Mouse (Mus musculus): ENCODE results near the gene Coq10a. TPM values are rescaled to one million over a fixed set of nuclear protein-coding genes. Genes with fewer than 3 reads are reported as not detected.

Coq10a gene
- total and polyA plus RNA-seq, 3 experiments = 332 to 391 (median 356) TPM

GRCm38 (mm10) chr10:128380565-128380964 lies 11.8 kb upstream of the Coq10a start:
- WGBS = 82% methylated on average over 5 of the region's 5 CpGs

GRCm38 (mm10) chr10:128379260-128379659 lies 10.5 kb upstream of the Coq10a start:
- WGBS = 70% methylated on average over 7 of the region's 7 CpGs
- peak in 1 of 2 experiments; percentile 57 for DNase-seq
- Histone ChIP-seq H3K27ac (no peak overlapping the region; the same call in 1 of the 2 replicates), H3K4me1 (ENCODE audit: control insufficient read depth, insufficient read depth, low read length) (peaks cover 10% of the 10 kb centered on the region), H3K79me2 (replicated peaks; ENCODE audit: control insufficient read depth, insufficient read depth, low read length) (no peaks in the 10 kb centered on the region), H3K27me3 (ENCODE audit: control insufficient read depth, insufficient read depth, low read length) (no peaks in the 10 kb centered on the region), H3K9ac (ENCODE audit: low read depth, low read length) (no peak overlapping the region; the same call in 1 of the 2 replicates), H3K36me3 (ENCODE audit: control insufficient read depth, insufficient read depth, low read length) (peaks cover 6% of the 10 kb centered on the region; the same call in 1 of the 2 replicates), H3K4me3 (no peak overlapping the region)
- TF ChIP-seq POLR2A (IDR thresholded peaks at IDR 0.05; ENCODE audit: insufficient read depth, low read depth, low read length) (no peak), CTCF (IDR thresholded peaks at IDR 0.05) (no peak)
- intact Hi-C loops (cut with DNase I) = loop anchor here (2.0 to 5.0 kb wide), 2 partner anchors 30 to 42 kb away; partner anchors contain the start of gene Cs

More at GRCm38 (mm10) chr10:128380565-128380964, 11.8 kb upstream of the Coq10a start:
- no peak overlapping the region for H3K9ac ChIP-seq (ENCODE audit: low read depth, low read length)
- no peak for DNase-seq
- intact Hi-C loops (cut with DNase I) = no loop called here
- H3K27me3 ChIP-seq (ENCODE audit: control insufficient read depth, insufficient read depth, low read length) = no peaks in the 10 kb centered on the region
- H3K4me1 ChIP-seq (ENCODE audit: control insufficient read depth, insufficient read depth, low read length) = peaks cover 10% of the 10 kb centered on the region
- H3K4me3 ChIP-seq = no peak overlapping the region
- H3K27ac ChIP-seq = no peak overlapping the region
- H3K36me3 ChIP-seq (ENCODE audit: control insufficient read depth, insufficient read depth, low read length) = peaks cover 6% of the 10 kb centered on the region; the same call in 1 of the 2 replicates
- no peaks in the 10 kb centered on the region for H3K79me2 ChIP-seq (replicated peaks; ENCODE audit: control insufficient read depth, insufficient read depth, low read length)
- TF ChIP-seq POLR2A (IDR thresholded peaks at IDR 0.05; ENCODE audit: insufficient read depth, low read depth, low read length) (no peak), CTCF (IDR thresholded peaks at IDR 0.05) (no peak), EP300 (IDR thresholded peaks at IDR 0.05; ENCODE audit: insufficient read depth, low read depth, low read length) (no peak)

GRCm38 (mm10) chr10:128378462-128378861 lies 9.7 kb upstream of the Coq10a start:
- Histone ChIP-seq H3K4me1 (ENCODE audit: control insufficient read depth, insufficient read depth, low read length) (peaks cover 10% of the 10 kb centered on the region), H3K79me2 (replicated peaks; ENCODE audit: control insufficient read depth, insufficient read depth, low read length) (no peaks in the 10 kb centered on the region), H3K4me3 (no peak overlapping the region), H3K27ac (peak overlapping the region; percentile 13), H3K9ac (ENCODE audit: low read depth, low read length) (peak overlapping the region; percentile 42), H3K27me3 (ENCODE audit: control insufficient read depth, insufficient read depth, low read length) (no peaks in the 10 kb centered on the region), H3K36me3 (ENCODE audit: control insufficient read depth, insufficient read depth, low read length) (peaks cover 6% of the 10 kb centered on the region; the same call in 1 of the 2 replicates)
- TF ChIP-seq POLR2A (IDR thresholded peaks at IDR 0.05; ENCODE audit: insufficient read depth, low read depth, low read length) (no peak), CTCF (IDR thresholded peaks at IDR 0.05) (no peak), EP300 (IDR thresholded peaks at IDR 0.05; ENCODE audit: insufficient read depth, low read depth, low read length) (no peak)
- DNase-seq = peak in 1 of 2 experiments; percentile 43
- 44% methylated on average over 3 of the region's 3 CpGs for WGBS
- intact Hi-C loops (cut with DNase I) = loop anchor here (2.0 to 5.0 kb wide), 2 partner anchors 30 to 41 kb away; partner anchors contain the start of gene Cs

- WGBS = 60% methylated on average over 14 of the region's 14 CpGs
These were observed 9.2 kb upstream of the Coq10a start for GRCm38 (mm10) chr10:128377940-128378448.

GRCm38 (mm10) chr10:128377222-128377939 lies 8.6 kb upstream of the Coq10a start:
- Histone ChIP-seq H3K27ac (peak overlapping the region; percentile 90), H3K79me2 (replicated peaks; ENCODE audit: control insufficient read depth, insufficient read depth, low read length) (no peaks in the 10 kb centered on the region), H3K4me3 (peak overlapping the region; percentile 89), H3K36me3 (ENCODE audit: control insufficient read depth, insufficient read depth, low read length) (peaks cover 6% of the 10 kb centered on the region; the same call in 1 of the 2 replicates), H3K9ac (ENCODE audit: low read depth, low read length) (peak overlapping the region; percentile 98), H3K27me3 (ENCODE audit: control insufficient read depth, insufficient read depth, low read length) (no peaks in the 10 kb centered on the region), H3K4me1 (ENCODE audit: control insufficient read depth, insufficient read depth, low read length) (peaks cover 12% of the 10 kb centered on the region)
- intact Hi-C loops (cut with DNase I) = loop anchor here (2.0 to 5.0 kb wide), 2 partner anchors 40 to 81 kb away; partner anchors contain the start of genes Cs and Smarcc2
- TF ChIP-seq POLR2A (IDR thresholded peaks at IDR 0.05; ENCODE audit: insufficient read depth, low read depth, low read length) (no peak), CTCF (IDR thresholded peaks at IDR 0.05) (no peak), EP300 (IDR thresholded peaks at IDR 0.05; ENCODE audit: insufficient read depth, low read depth, low read length) (no peak)
- no peak for DNase-seq
- under 1% methylated on average over 46 of the region's 47 CpGs for WGBS

More at GRCm38 (mm10) chr10:128377940-128378448, 9.2 kb upstream of the Coq10a start:
- Histone ChIP-seq H3K79me2 (replicated peaks; ENCODE audit: control insufficient read depth, insufficient read depth, low read length) (no peaks in the 10 kb centered on the region), H3K36me3 (ENCODE audit: control insufficient read depth, insufficient read depth, low read length) (peaks cover 6% of the 10 kb centered on the region; the same call in 1 of the 2 replicates), H3K4me3 (peak overlapping the region; percentile 89), H3K27ac (peak overlapping the region; percentile 90; the same call in 1 of the 2 replicates), H3K27me3 (ENCODE audit: control insufficient read depth, insufficient read depth, low read length) (no peaks in the 10 kb centered on the region), H3K4me1 (ENCODE audit: control insufficient read depth, insufficient read depth, low read length) (peaks cover 11% of the 10 kb centered on the region), H3K9ac (ENCODE audit: low read depth, low read length) (peak overlapping the region; percentile 98)
- TF ChIP-seq CTCF (IDR thresholded peaks at IDR 0.05) = no peak
- TF ChIP-seq POLR2A (IDR thresholded peaks at IDR 0.05; ENCODE audit: insufficient read depth, low read depth, low read length) = no peak
- no peak for TF ChIP-seq EP300 (IDR thresholded peaks at IDR 0.05; ENCODE audit: insufficient read depth, low read depth, low read length)
- no peak for DNase-seq
- intact Hi-C loops (cut with DNase I) = loop anchor here (2.0 to 5.0 kb wide), 3 partner anchors 31 to 81 kb away; partner anchors contain the start of genes Cs and Smarcc2

Measured in heart, adult 2 months (tissue).